Mouse (Mus musculus): ENCODE measurements around the gene Adam1a.
A peak's percentile ranks its signal among the peaks of the same experiment; 100 is the strongest.

The Adam1a gene

GRCm38 (mm10) chr5:121477680-121478079, 67.6 kb downstream of the Adam1a start:
- peak; percentile 78 for DNase-seq

- DNase-seq, result no peak
These were observed 69.2 kb downstream of the Adam1a start for GRCm38 (mm10) chr5:121476040-121476439.

GRCm38 (mm10) chr5:121474610-121475009, 70.7 kb downstream of the Adam1a start:
- DNase-seq, result no peak

- DNase-seq, result no peak
These were observed 72.9 kb downstream of the Adam1a start for GRCm38 (mm10) chr5:121472411-121472810.

GRCm38 (mm10) chr5:121469566-121469965, 75.7 kb downstream of the Adam1a start:
- DNase-seq, result no peak

All from embryo, embryonic 11 days (tissue).